Mouse (Mus musculus) testis, adult 2 months (tissue): ENCODE data around the gene Gm9195. TPM values are rescaled to one million over a fixed set of nuclear protein-coding genes. Genes with fewer than 3 reads are reported as not detected.

Source experiments
- H3K27ac ChIP-seq: fragments of 200-500 bp; 2 replicates; pipeline ENCODE4 v1.5.1; 2012; ENCODE audit warnings: low read depth, low read length; ENCODE audit not compliant: control insufficient read depth, insufficient read depth
- H3K27me3 ChIP-seq: fragments of 200-500 bp; 2 replicates; pipeline ENCODE4 v1.6.1; 2012; ENCODE audit warnings: mild to moderate bottlenecking, low read length, moderate library complexity; ENCODE audit not compliant: control insufficient read depth, insufficient read depth
- H3K36me3 ChIP-seq: fragments of 200-500 bp; 2 replicates; pipeline ENCODE4 v1.6.1; 2012; ENCODE audit warnings: mild to moderate bottlenecking, low read length; ENCODE audit not compliant: control insufficient read depth, insufficient read depth
- H3K4me1 ChIP-seq: fragments of 200-500 bp; 2 replicates; pipeline ENCODE4 v1.6.1; 2012; ENCODE audit warnings: low read length; ENCODE audit not compliant: control insufficient read depth, insufficient read depth
- H3K4me3 ChIP-seq: fragments of 200-500 bp; 2 replicates; pipeline ENCODE4 v1.5.1; 2012; ENCODE audit warnings: low read depth, mild to moderate bottlenecking, low read length, moderate library complexity, mixed read lengths; ENCODE audit not compliant: control insufficient read depth
- CTCF ChIP-seq: fragments of 200-500 bp; IDR thresholded peaks from 2 replicates; pipeline ENCODE4 v1.5.1; 2012; ENCODE audit warnings: low read depth, mild to moderate bottlenecking, inconsistent platforms, low read length, moderate library complexity; ENCODE audit not compliant: control insufficient read depth, insufficient read depth, insufficient replicate concordance
- POLR2A ChIP-seq: fragments of 200-500 bp; IDR thresholded peaks from 2 replicates; pipeline ENCODE4 v1.6.1; 2012; ENCODE audit warnings: low read depth, mild to moderate bottlenecking, inconsistent platforms, low read length, moderate library complexity; ENCODE audit not compliant: control insufficient read depth
- polyA plus RNA-seq: library from polyadenylated mRNA; depleted of rRNA; stranded (reverse); fragments of >200 nt; gene quantifications from 2 replicates; pipeline ENCODE4 v1.2.3, GENCODE M21; 2012

The Gm9195 gene
- polyA plus RNA-seq, 1 experiment: 0.04 TPM

- Histone ChIP-seq H3K4me3 (no peak overlapping the region), H3K36me3 (no peaks in the 10 kb centered on the region), H3K27me3 (no peaks in the 10 kb centered on the region), H3K4me1 (no peaks in the 10 kb centered on the region), H3K27ac (no peak overlapping the region)
- TF ChIP-seq CTCF (no peak), POLR2A (no peak)
These were observed 17.1 kb downstream of the Gm9195 start for GRCm38 (mm10) chr14:72474501-72474900.

GRCm38 (mm10) chr14:72468429-72468828, 23.2 kb downstream of the Gm9195 start:
- Histone ChIP-seq H3K27me3 (no peaks in the 10 kb centered on the region), H3K4me1 (no peaks in the 10 kb centered on the region), H3K36me3 (no peaks in the 10 kb centered on the region), H3K27ac (no peak overlapping the region), H3K4me3 (no peak overlapping the region)
- no peak for TF ChIP-seq CTCF
- no peak for TF ChIP-seq POLR2A

GRCm38 (mm10) chr14:72466384-72466783, 25.3 kb downstream of the Gm9195 start:
- TF ChIP-seq CTCF: no peak
- TF ChIP-seq POLR2A: no peak
- Histone ChIP-seq H3K36me3 (no peaks in the 10 kb centered on the region), H3K4me3 (no peak overlapping the region), H3K27me3 (no peaks in the 10 kb centered on the region), H3K4me1 (no peaks in the 10 kb centered on the region), H3K27ac (no peak overlapping the region)

- Histone ChIP-seq H3K36me3 (no peaks in the 10 kb centered on the region), H3K27ac (no peak overlapping the region), H3K27me3 (no peaks in the 10 kb centered on the region), H3K4me3 (no peak overlapping the region), H3K4me1 (no peaks in the 10 kb centered on the region)
- no peak for TF ChIP-seq CTCF
- no peak for TF ChIP-seq POLR2A
These were observed 30.0 kb downstream of the Gm9195 start for GRCm38 (mm10) chr14:72461591-72461990.

- Histone ChIP-seq H3K4me1 (no peaks in the 10 kb centered on the region), H3K36me3 (no peaks in the 10 kb centered on the region), H3K4me3 (no peak overlapping the region), H3K27me3 (no peaks in the 10 kb centered on the region), H3K27ac (no peak overlapping the region)
- TF ChIP-seq CTCF (no peak), POLR2A (no peak)
These were observed 31.3 kb downstream of the Gm9195 start for GRCm38 (mm10) chr14:72460291-72460690.

- Histone ChIP-seq H3K36me3 (no peaks in the 10 kb centered on the region), H3K4me1 (no peaks in the 10 kb centered on the region), H3K27ac (no peak overlapping the region), H3K4me3 (no peak overlapping the region), H3K27me3 (no peaks in the 10 kb centered on the region)
- TF ChIP-seq CTCF (no peak), POLR2A (no peak)
These were observed 32.7 kb downstream of the Gm9195 start for GRCm38 (mm10) chr14:72458930-72459329.

GRCm38 (mm10) chr14:72447141-72448091, 44.2 kb downstream of the Gm9195 start:
- H3K27ac ChIP-seq: no peak overlapping the region

GRCm38 (mm10) chr14:72442936-72443335, 48.7 kb downstream of the Gm9195 start:
- Histone ChIP-seq H3K27me3 (no peaks in the 10 kb centered on the region), H3K36me3 (no peaks in the 10 kb centered on the region), H3K27ac (no peak overlapping the region), H3K4me1 (no peaks in the 10 kb centered on the region), H3K4me3 (no peak overlapping the region)
- TF ChIP-seq POLR2A (no peak), CTCF (no peak)

More at GRCm38 (mm10) chr14:72447141-72448091, 44.2 kb downstream of the Gm9195 start:
- Histone ChIP-seq H3K27me3 (no peaks in the 10 kb centered on the region), H3K4me3 (no peak overlapping the region), H3K4me1 (no peaks in the 10 kb centered on the region), H3K36me3 (no peaks in the 10 kb centered on the region)
- TF ChIP-seq CTCF: peak; percentile 50; the same call in 1 of the 2 replicates
- no peak for TF ChIP-seq POLR2A
